Mouse (Mus musculus): ENCODE results near the gene Klf12. TPM values are rescaled to one million over a fixed set of nuclear protein-coding genes. Genes with fewer than 3 reads are reported as not detected.

Klf12 gene
- polyA plus RNA-seq, 1 experiment: 1.6 TPM

GRCm38 (mm10) chr14:100053456-100053855 lies 231.0 kb downstream of the Klf12 start:
- Histone ChIP-seq H3K4me1 (replicated peaks; ENCODE audit: control insufficient read depth, insufficient read depth, low read length) (no peaks in the 10 kb centered on the region), H3K36me3 (ENCODE audit: control insufficient read depth, insufficient read depth, low read length) (no peaks in the 10 kb centered on the region), H3K27ac (ENCODE audit: control insufficient read depth, insufficient read depth, low read length) (no peak overlapping the region), H3K27me3 (ENCODE audit: control insufficient read depth, insufficient read depth, low read length) (no peaks in the 10 kb centered on the region), H3K4me3 (ENCODE audit: control insufficient read depth, insufficient read depth, low read length) (no peak overlapping the region)
- DNase-seq: no peak
- no peak for TF ChIP-seq POLR2A (IDR thresholded peaks at IDR 0.05; ENCODE audit: control insufficient read depth, extremely low read depth, insufficient read depth, low read length, poor library complexity)
- TF ChIP-seq CTCF (IDR thresholded peaks at IDR 0.05; ENCODE audit: borderline replicate concordance, control insufficient read depth, extremely low read depth, insufficient read depth, low read length, poor library complexity): no peak
- 91% methylated on average over 4 of the region's 4 CpGs for WGBS

GRCm38 (mm10) chr14:100052876-100053275 lies 231.6 kb downstream of the Klf12 start:
- no peak overlapping the region for H3K27ac ChIP-seq (ENCODE audit: control insufficient read depth, insufficient read depth, low read length)
- no peak for DNase-seq
- no peaks in the 10 kb centered on the region for H3K36me3 ChIP-seq (ENCODE audit: control insufficient read depth, insufficient read depth, low read length)
- no peak for TF ChIP-seq POLR2A (IDR thresholded peaks at IDR 0.05; ENCODE audit: control insufficient read depth, extremely low read depth, insufficient read depth, low read length, poor library complexity)
- TF ChIP-seq CTCF (IDR thresholded peaks at IDR 0.05; ENCODE audit: borderline replicate concordance, control insufficient read depth, extremely low read depth, insufficient read depth, low read length, poor library complexity): no peak
- 83% methylated on average over 2 of the region's 2 CpGs for WGBS
- H3K4me1 ChIP-seq (replicated peaks; ENCODE audit: control insufficient read depth, insufficient read depth, low read length): no peaks in the 10 kb centered on the region
- no peak overlapping the region for H3K4me3 ChIP-seq (ENCODE audit: control insufficient read depth, insufficient read depth, low read length)
- H3K27me3 ChIP-seq (ENCODE audit: control insufficient read depth, insufficient read depth, low read length): no peaks in the 10 kb centered on the region

- Histone ChIP-seq H3K27me3 (ENCODE audit: control insufficient read depth, insufficient read depth, low read length) (no peaks in the 10 kb centered on the region), H3K36me3 (ENCODE audit: control insufficient read depth, insufficient read depth, low read length) (no peaks in the 10 kb centered on the region), H3K4me1 (replicated peaks; ENCODE audit: control insufficient read depth, insufficient read depth, low read length) (no peaks in the 10 kb centered on the region), H3K27ac (ENCODE audit: control insufficient read depth, insufficient read depth, low read length) (no peak overlapping the region), H3K4me3 (ENCODE audit: control insufficient read depth, insufficient read depth, low read length) (no peak overlapping the region)
- no peak for DNase-seq
- TF ChIP-seq POLR2A (IDR thresholded peaks at IDR 0.05; ENCODE audit: control insufficient read depth, extremely low read depth, insufficient read depth, low read length, poor library complexity) (no peak), CTCF (IDR thresholded peaks at IDR 0.05; ENCODE audit: borderline replicate concordance, control insufficient read depth, extremely low read depth, insufficient read depth, low read length, poor library complexity) (no peak)
Measured at GRCm38 (mm10) chr14:100045431-100045830, 239.0 kb downstream of the Klf12 start.

- WGBS: 98% methylated on average over 6 of the region's 6 CpGs
- Histone ChIP-seq H3K27me3 (ENCODE audit: control insufficient read depth, insufficient read depth, low read length) (no peaks in the 10 kb centered on the region), H3K4me1 (replicated peaks; ENCODE audit: control insufficient read depth, insufficient read depth, low read length) (no peaks in the 10 kb centered on the region), H3K36me3 (ENCODE audit: control insufficient read depth, insufficient read depth, low read length) (no peaks in the 10 kb centered on the region), H3K4me3 (ENCODE audit: control insufficient read depth, insufficient read depth, low read length) (no peak overlapping the region), H3K27ac (ENCODE audit: control insufficient read depth, insufficient read depth, low read length) (no peak overlapping the region)
- DNase-seq: no peak
- TF ChIP-seq CTCF (IDR thresholded peaks at IDR 0.05; ENCODE audit: borderline replicate concordance, control insufficient read depth, extremely low read depth, insufficient read depth, low read length, poor library complexity): no peak
- TF ChIP-seq POLR2A (IDR thresholded peaks at IDR 0.05; ENCODE audit: control insufficient read depth, extremely low read depth, insufficient read depth, low read length, poor library complexity): no peak
Measured at GRCm38 (mm10) chr14:100041823-100042222, 242.7 kb downstream of the Klf12 start.

GRCm38 (mm10) chr14:100026671-100027070 lies 257.8 kb downstream of the Klf12 start:
- no peak overlapping the region for H3K27ac ChIP-seq (ENCODE audit: control insufficient read depth, insufficient read depth, low read length)
- no peak overlapping the region for H3K4me3 ChIP-seq (ENCODE audit: control insufficient read depth, insufficient read depth, low read length)
- H3K4me1 ChIP-seq (replicated peaks; ENCODE audit: control insufficient read depth, insufficient read depth, low read length): no peaks in the 10 kb centered on the region
- no peaks in the 10 kb centered on the region for H3K27me3 ChIP-seq (ENCODE audit: control insufficient read depth, insufficient read depth, low read length)
- 90% methylated on average over 6 of the region's 6 CpGs for WGBS
- no peak for TF ChIP-seq POLR2A (IDR thresholded peaks at IDR 0.05; ENCODE audit: control insufficient read depth, extremely low read depth, insufficient read depth, low read length, poor library complexity)
- no peak for TF ChIP-seq CTCF (IDR thresholded peaks at IDR 0.05; ENCODE audit: borderline replicate concordance, control insufficient read depth, extremely low read depth, insufficient read depth, low read length, poor library complexity)
- DNase-seq: no peak
- H3K36me3 ChIP-seq (ENCODE audit: control insufficient read depth, insufficient read depth, low read length): no peaks in the 10 kb centered on the region

- Histone ChIP-seq H3K36me3 (ENCODE audit: control insufficient read depth, insufficient read depth, low read length) (no peaks in the 10 kb centered on the region), H3K4me3 (ENCODE audit: control insufficient read depth, insufficient read depth, low read length) (no peak overlapping the region), H3K27me3 (ENCODE audit: control insufficient read depth, insufficient read depth, low read length) (no peaks in the 10 kb centered on the region), H3K4me1 (replicated peaks; ENCODE audit: control insufficient read depth, insufficient read depth, low read length) (no peaks in the 10 kb centered on the region), H3K27ac (ENCODE audit: control insufficient read depth, insufficient read depth, low read length) (no peak overlapping the region)
- DNase-seq: no peak
- no peak for TF ChIP-seq POLR2A (IDR thresholded peaks at IDR 0.05; ENCODE audit: control insufficient read depth, extremely low read depth, insufficient read depth, low read length, poor library complexity)
- TF ChIP-seq CTCF (IDR thresholded peaks at IDR 0.05; ENCODE audit: borderline replicate concordance, control insufficient read depth, extremely low read depth, insufficient read depth, low read length, poor library complexity): no peak
- 85% methylated on average over 2 of the region's 2 CpGs for WGBS
Measured at GRCm38 (mm10) chr14:100017219-100017618, 267.3 kb downstream of the Klf12 start.

GRCm38 (mm10) chr14:100010525-100010924 lies 274.0 kb downstream of the Klf12 start:
- WGBS: 90% methylated on average over 5 of the region's 5 CpGs
- Histone ChIP-seq H3K27ac (ENCODE audit: control insufficient read depth, insufficient read depth, low read length) (no peak overlapping the region), H3K27me3 (ENCODE audit: control insufficient read depth, insufficient read depth, low read length) (no peaks in the 10 kb centered on the region), H3K4me1 (replicated peaks; ENCODE audit: control insufficient read depth, insufficient read depth, low read length) (no peaks in the 10 kb centered on the region), H3K36me3 (ENCODE audit: control insufficient read depth, insufficient read depth, low read length) (no peaks in the 10 kb centered on the region), H3K4me3 (ENCODE audit: control insufficient read depth, insufficient read depth, low read length) (no peak overlapping the region)
- no peak for DNase-seq
- no peak for TF ChIP-seq POLR2A (IDR thresholded peaks at IDR 0.05; ENCODE audit: control insufficient read depth, extremely low read depth, insufficient read depth, low read length, poor library complexity)
- TF ChIP-seq CTCF (IDR thresholded peaks at IDR 0.05; ENCODE audit: borderline replicate concordance, control insufficient read depth, extremely low read depth, insufficient read depth, low read length, poor library complexity): no peak

Measured in thymus, adult 2 months (tissue).